Mouse (Mus musculus): Measurements from ENCODE around the gene Ppm1b.

- no peak for TF ChIP-seq CTCF (IDR thresholded peaks at IDR 0.05; ENCODE audit: low read depth, low read length)
- no peak for TF ChIP-seq POLR2A (IDR thresholded peaks at IDR 0.05; ENCODE audit: extremely low read depth, insufficient read depth, low read length)
Observed at GRCm38 (mm10) chr17:84954881-84955280, 1.7 kb upstream of the Ppm1b start.

All from liver, adult 2 months (tissue).